Mouse (Mus musculus): ENCODE measurements around the gene Gm26897.

GRCm38 (mm10) chr5:111697996-111698395 lies 35.7 kb upstream of the Gm26897 start:
- TF ChIP-seq POLR2A (IDR thresholded peaks at IDR 0.05; ENCODE audit: insufficient read depth, low read depth, low read length): no peak
- no peak for TF ChIP-seq CTCF (IDR thresholded peaks at IDR 0.05)
